Mouse (Mus musculus): ENCODE data around the gene Nos1.
"Not testable (repeated sequence)": the region's sequence is repeated elsewhere in the genome, so short reads cannot be mapped to it uniquely, and the experiment has no call there.

Nos1 gene

GRCm38 (mm10) chr5:117837731-117838130 lies 56.9 kb downstream of the Nos1 start:
- DNase-seq (ENCODE audit: low read depth in 2 of 2, low spot score in 2 of 2), result no peak

DNA sequence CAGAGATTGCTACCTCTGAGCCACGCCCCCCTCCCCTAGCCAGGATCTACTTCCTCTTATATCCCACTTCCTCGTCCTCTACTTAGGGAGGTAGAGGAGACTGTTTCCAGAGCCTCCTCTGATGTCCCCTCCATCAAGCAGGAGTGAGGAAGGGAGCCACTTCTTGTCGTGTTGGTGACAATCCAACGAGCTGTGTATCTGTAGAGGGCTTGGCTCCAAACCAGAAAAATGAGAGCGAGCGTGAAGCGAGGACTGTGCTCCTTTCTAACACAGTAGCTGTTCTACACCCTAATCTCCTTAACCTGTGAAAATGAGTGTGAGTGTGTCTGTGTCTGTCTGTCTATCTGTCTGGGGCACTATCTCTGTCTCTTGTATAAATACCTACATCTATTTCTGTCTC lies 58.7 kb downstream of the Nos1 start:
- no peak for DNase-seq (ENCODE audit: low read depth in 2 of 2, low spot score in 2 of 2)

DNA sequence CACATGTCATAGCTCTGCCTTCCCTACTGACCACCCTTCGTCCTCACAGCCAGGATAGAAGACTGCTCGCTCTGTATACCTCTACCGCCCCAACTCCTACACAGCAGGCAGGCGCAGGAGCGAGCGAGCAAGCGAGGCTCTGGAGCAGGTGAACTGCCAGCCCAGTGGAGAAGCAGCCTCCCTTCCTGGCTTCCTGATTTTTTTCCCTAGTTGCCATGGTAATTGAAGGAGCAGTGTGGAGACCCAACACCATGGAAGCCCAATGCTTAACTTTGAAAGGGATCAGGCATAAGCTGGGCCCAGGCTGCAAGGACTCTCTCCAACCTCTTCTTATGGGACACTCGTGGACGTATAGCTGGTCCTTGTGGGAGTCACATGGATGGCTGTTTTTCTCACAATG lies 59.4 kb downstream of the Nos1 start:
- DNase-seq (ENCODE audit: low read depth in 2 of 2, low spot score in 2 of 2), result no peak

DNA sequence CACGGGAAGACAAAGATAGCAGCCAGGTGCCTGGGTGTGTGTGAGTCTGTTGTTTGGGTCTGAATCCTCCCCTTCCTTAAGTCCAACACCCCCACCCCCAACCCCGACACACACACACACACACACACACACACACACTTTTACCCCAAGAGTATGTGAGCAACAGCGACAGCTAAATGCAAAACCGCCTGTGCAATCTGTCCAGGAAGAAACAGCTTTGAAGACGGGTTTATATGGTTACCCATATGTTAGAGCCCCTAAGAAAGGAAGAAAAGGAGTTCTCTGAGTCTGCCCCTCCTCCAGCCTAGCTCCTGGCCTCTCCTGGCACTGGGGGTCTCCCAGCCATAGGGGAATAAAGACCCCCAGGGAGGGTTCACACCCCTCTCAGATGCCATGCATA lies 60.2 kb downstream of the Nos1 start:
- DNase-seq (ENCODE audit: low read depth in 2 of 2, low spot score in 2 of 2), result no peak

DNA sequence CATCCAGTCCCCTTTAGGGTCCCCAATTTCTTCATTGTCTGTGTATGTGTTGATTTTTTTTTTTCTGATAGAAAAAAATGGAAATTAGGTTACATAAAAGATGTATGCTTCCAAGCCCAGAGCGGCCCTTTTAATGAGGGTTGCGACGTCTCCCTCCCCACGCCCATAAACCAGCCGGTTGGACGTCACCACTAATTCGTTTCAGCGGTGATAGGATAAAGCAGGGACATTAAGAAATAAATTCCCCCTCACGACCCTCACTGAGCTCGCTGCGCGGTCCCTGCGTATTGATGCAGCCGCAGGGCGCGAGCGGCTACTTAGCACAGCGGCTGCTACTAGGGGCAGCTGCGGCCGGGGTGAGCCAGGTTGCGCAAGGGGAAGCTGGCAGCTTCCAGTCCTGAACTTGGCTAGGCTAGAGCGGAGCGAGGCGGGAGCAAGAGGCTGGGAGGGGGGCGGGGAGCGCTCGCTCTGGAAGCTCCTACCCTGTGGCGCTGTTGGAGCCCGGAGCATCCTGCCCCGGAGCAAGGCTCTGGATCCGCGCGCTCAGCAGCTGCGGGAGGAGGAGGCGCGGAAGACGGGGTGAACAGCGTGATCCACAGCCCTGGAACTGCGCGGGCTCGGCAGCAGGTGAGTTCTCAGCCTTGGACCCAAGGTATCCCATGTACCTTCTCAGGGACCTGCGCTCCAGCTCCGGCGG lies 61.0 kb downstream of the Nos1 start:
- DNase-seq (ENCODE audit: low read depth in 2 of 2, low spot score in 2 of 2), result no peak

DNA sequence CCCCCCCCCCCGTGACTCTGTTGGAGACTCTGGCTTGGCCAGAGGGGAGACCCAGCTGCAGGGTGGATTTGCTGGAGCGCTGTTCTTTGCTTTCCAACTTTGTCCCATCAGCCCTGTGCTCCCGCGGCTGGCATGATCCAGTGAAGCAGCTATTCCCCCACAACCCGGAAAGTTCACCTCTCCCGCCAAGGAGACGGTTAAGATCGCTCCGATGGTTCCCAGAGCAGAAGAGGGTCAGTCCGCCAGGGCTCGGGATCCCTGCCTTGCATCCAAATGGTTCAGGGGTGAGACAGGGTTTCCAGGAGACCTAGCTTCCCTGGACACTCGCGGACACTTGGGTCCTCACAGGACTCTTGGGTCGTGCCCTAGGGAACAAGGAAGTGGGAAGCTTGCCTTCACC lies 61.9 kb downstream of the Nos1 start:
- no peak for DNase-seq (ENCODE audit: low read depth in 2 of 2, low spot score in 2 of 2)

DNA sequence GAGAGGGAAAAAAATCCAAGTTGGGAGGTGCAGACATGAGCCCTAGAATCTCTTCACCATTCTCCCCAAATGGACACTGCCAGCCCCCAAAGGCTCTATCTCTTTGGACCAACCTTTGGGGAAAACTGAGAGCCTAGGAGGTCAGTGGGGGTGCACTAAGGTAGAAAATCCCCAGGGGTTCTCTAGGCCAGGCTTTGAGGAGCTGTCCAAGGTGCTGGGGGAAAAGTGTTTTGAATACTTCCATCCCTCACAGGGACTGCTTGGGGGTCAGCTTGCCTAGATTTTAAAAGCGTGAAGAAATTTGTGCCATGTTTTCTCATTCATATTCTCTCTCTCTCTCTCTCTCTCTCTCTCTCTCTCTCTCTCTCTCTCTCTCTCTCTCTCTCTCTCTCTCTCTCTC lies 63.8 kb downstream of the Nos1 start:
- no peak for DNase-seq (ENCODE audit: low read depth in 2 of 2, low spot score in 2 of 2)

GRCm38 (mm10) chr5:117850474-117850873 lies 69.6 kb downstream of the Nos1 start:
- no peak for DNase-seq (ENCODE audit: low read depth in 2 of 2, low spot score in 2 of 2)

GRCm38 (mm10) chr5:117853741-117854140 lies 72.9 kb downstream of the Nos1 start:
- DNase-seq (ENCODE audit: low read depth in 2 of 2, low spot score in 2 of 2), result no peak

DNA sequence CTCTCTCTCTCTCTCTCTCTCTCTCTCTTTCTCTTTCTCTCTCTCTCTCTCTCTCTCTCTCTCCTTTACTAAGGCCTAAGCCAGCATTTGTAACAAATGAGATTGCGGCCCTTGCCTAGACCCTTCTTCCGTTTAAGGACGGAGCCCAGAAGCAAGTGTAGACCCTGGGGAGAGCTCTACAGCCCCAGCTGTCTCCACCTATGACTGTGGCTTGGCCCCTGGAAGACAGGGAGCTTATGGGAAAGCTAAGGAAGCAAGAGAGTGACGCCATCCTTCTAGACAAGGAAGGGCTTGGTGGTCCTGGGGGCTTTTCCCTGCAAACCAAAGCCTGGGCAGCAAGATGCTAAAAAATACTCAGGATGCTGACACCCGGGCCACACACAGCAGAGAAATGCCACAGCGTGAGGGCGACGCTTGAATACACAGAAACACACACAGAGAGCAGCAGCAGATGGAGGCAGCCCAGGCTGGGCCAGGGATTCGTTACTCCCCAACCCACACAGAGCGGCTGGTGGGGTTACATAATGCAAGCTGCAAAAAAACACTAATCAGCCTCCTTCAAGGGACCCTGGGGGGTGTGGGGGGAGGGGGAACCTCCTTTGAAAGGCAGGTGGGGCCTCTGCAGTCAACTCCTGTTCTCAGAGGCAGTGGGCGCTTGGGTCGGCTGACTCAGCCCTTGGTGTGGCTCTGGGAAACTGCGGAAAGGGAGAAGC lies 83.9 kb downstream of the Nos1 start:
- DNase-seq (ENCODE audit: low read depth in 2 of 2, low spot score in 2 of 2), result no peak

DNA sequence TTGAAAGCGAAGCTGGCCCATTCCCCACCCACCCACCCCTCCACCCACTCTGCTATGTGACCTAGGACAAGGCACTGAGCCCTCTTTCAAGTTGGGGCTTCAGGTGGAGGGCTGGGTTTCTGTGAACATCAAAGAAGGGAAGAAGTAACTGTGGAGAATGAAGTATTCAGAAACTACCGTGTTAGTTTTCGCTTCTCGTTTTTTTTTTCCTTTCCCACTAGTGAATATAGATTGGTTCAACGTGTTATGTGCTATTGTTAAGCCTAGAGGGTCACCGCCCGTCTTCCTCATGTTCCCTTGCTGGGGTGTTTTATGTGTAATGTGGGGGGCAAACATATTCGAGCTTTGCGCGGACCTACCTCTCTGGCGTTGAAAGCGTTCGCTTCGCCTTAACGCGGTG lies 85.0 kb downstream of the Nos1 start:
- no peak for DNase-seq (ENCODE audit: low read depth in 2 of 2, low spot score in 2 of 2)

DNA sequence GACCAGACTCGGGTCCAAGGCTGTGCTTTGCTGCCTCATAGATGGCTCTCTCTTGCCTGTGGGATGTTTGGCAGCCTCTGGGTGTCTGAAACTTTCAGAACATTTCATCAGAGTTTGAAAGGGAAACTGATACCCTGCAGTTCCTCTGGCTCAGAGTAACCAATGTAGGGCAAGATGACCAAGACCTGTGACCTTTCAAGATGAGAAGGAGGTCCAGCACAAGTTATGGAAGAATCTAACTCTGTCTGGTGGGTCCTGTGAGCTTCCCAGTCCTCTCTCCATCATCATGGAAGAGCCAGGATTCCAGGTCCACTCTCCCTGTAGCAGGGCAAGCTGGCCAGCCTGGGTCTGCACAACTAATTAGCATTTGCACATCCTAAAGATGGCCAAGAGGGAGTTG lies 90.8 kb downstream of the Nos1 start:
- no peak for DNase-seq (ENCODE audit: low read depth in 2 of 2, low spot score in 2 of 2)

DNA sequence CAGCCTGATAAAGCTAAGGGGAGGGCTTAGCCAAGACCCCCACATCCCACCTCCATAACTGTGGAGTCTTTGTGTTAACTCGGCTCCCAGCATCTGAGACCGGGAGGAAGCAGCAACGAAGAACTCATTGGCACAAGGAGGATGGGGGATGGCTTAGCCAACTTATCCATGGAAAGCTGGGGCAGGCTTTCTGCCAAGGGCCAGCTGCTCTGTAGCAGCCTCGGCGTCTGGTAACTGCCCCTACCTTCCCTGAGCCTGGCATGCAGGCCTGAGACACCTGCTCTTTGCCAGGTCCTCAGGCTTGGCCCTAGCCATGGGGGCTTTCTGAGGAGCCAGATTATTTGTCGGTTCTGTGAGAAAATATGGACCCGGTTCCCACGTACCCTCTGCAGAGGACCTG lies 93.0 kb downstream of the Nos1 start:
- DNase-seq (ENCODE audit: low read depth in 2 of 2, low spot score in 2 of 2), result no peak

DNA sequence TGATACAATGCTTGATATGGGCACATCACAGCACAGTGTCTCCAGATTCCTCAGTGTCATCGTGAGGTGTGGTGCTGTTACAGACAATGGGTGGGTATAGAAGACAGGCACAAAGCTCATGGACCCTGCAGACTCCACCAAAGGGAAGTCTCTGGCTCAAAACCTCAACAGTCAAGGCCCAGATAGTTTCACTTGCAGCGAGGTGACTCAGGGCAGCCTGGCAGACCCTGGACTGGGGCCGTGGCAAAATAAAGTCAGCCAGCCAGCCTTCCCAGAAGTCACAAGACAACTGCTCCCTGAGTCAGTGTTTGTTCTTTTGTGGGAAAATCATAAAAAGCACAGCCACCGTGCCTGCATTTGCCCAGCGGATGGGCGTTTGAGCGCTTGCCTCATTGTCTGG lies 93.4 kb downstream of the Nos1 start:
- no peak for DNase-seq (ENCODE audit: low read depth in 2 of 2, low spot score in 2 of 2)

- no peak for DNase-seq (ENCODE audit: low read depth in 2 of 2, low spot score in 2 of 2)
Measured at GRCm38 (mm10) chr5:117879136-117879535, 98.3 kb downstream of the Nos1 start.

GRCm38 (mm10) chr5:117880916-117881555 lies 100.2 kb downstream of the Nos1 start:
- DNase-seq (ENCODE audit: low read depth in 2 of 2, low spot score in 2 of 2), result no peak

DNA sequence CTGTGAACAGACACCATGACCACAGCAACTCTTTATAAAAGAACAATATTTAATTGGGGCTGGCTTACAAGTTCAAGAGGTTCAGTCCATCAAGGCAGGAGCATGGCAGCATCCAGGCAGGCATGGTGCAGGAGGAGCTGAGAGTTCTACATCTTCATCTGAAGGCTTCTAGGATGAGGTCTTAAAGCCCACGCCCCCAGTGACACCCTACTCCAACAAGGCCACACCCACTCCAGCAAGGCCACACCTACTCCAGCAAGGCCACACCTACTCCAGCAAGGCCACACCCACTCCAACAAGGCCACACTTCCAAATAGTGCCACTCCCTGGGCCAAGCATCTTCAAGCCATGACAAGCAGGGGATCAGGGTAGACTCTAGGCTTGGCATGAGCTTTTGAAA lies 101.6 kb downstream of the Nos1 start:
- not testable (repeated sequence) for DNase-seq (ENCODE audit: low read depth in 2 of 2, low spot score in 2 of 2)

DNA sequence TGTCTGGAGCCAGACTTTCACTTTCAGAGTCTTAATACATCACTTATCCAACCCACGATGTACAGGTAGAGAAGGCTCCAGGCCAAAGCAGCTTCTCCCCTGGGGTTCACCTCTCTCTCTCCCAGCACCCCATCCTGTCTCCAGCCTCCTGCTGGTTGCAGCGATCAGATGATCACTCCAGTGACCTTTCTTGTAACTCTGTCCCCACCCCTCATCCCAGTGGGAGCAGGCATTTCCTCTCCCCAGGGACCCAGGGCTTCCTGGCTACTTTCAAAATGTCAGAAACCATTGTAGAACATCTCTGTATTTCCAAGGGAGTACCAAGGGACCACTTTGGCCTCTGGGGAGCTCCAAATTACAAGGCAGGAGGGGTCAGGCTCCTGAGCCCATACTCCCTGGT lies 104.2 kb downstream of the Nos1 start:
- DNase-seq (ENCODE audit: low read depth in 2 of 2, low spot score in 2 of 2), result no peak

- no peak for DNase-seq (ENCODE audit: low read depth in 2 of 2, low spot score in 2 of 2)
Measured at GRCm38 (mm10) chr5:117888126-117888525, 107.3 kb downstream of the Nos1 start.

- DNase-seq (ENCODE audit: low read depth in 2 of 2, low spot score in 2 of 2), result no peak
Measured at GRCm38 (mm10) chr5:117888946-117889345, 108.1 kb downstream of the Nos1 start.

- DNase-seq (ENCODE audit: low read depth in 2 of 2, low spot score in 2 of 2), result no peak
Measured at GRCm38 (mm10) chr5:117889571-117889970, 108.7 kb downstream of the Nos1 start.

DNA sequence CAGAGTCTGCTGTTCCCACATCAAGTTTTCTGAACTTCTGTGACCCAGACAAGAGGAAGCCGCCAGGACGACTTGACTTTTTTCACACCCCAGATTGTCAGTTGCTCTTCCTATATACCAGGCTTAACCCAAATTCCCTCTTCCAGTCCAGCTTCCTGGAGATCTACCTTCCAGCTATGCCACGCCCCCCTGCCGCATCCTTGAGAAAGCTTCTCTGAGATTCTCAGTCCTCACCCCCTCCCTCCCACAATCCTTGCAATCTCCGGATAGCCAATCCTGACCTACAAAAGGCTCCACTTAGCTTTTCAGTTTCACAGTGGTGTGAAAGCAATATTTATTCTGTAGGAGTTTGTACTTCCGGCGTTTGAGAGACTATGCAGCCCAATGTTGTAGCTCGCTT lies 110.0 kb downstream of the Nos1 start:
- no peak for DNase-seq (ENCODE audit: low read depth in 2 of 2, low spot score in 2 of 2)

- DNase-seq (ENCODE audit: low read depth in 2 of 2, low spot score in 2 of 2), result no peak
Measured at GRCm38 (mm10) chr5:117891545-117891944, 110.7 kb downstream of the Nos1 start.
